Mouse (Mus musculus): ENCODE data around the gene Cdh13. TPM values are rescaled to one million over a fixed set of nuclear protein-coding genes. Genes with fewer than 3 reads are reported as not detected.
A peak's percentile ranks its signal among the peaks of the same experiment; 100 is the strongest.

Gene Cdh13
- polyA plus RNA-seq, 1 experiment: 4.5 TPM

DNA sequence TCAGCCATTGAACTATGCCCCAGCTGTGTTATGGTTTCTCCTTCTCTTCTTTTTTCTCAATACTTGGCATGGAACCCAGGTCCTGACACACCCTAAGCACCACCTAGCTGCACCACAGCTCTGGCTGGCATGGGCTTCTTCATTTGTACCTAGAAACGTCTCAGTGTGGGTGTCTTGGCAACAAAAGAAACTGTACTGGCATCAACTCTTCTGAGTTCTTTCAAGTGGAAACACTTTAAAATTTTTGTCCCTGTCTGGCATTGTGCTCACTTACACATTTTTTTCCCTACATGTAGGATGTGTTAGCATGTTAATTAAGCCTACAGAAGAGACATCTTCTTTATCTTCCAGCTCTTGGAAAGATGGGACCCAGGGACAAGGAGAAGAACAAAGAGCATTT, 37.0 kb downstream of the Cdh13 start:
- TF ChIP-seq CTCF (IDR thresholded peaks at IDR 0.05; ENCODE audit: control insufficient read depth, insufficient read depth, insufficient replicate concordance, low read depth, low read length) (no peak), POLR2A (IDR thresholded peaks at IDR 0.05; ENCODE audit: control insufficient read depth, low read depth, low read length) (no peak)

GRCm38 (mm10) chr8:118323421-118323820, 39.9 kb downstream of the Cdh13 start:
- H3K4me3 ChIP-seq (ENCODE audit: control insufficient read depth, low read depth, low read length): no peak overlapping the region
- TF ChIP-seq CTCF (IDR thresholded peaks at IDR 0.05; ENCODE audit: control insufficient read depth, insufficient read depth, insufficient replicate concordance, low read depth, low read length) (no peak), POLR2A (IDR thresholded peaks at IDR 0.05; ENCODE audit: control insufficient read depth, low read depth, low read length) (no peak)
- H3K27me3 ChIP-seq (ENCODE audit: control insufficient read depth, insufficient read depth, low read length): no peaks in the 10 kb centered on the region
- no peak overlapping the region for H3K27ac ChIP-seq (ENCODE audit: control insufficient read depth, insufficient read depth, low read depth, low read length)
- H3K4me1 ChIP-seq (ENCODE audit: control insufficient read depth, insufficient read depth, low read length): no peaks in the 10 kb centered on the region; the same call in 1 of the 2 replicates
- H3K36me3 ChIP-seq (ENCODE audit: control insufficient read depth, insufficient read depth, low read length): no peaks in the 10 kb centered on the region

More for the DNA sequence above, 37.0 kb downstream of the Cdh13 start:
- Histone ChIP-seq H3K27ac (ENCODE audit: control insufficient read depth, insufficient read depth, low read depth, low read length) (no peak overlapping the region), H3K27me3 (ENCODE audit: control insufficient read depth, insufficient read depth, low read length) (no peaks in the 10 kb centered on the region), H3K4me1 (ENCODE audit: control insufficient read depth, insufficient read depth, low read length) (no peaks in the 10 kb centered on the region; the same call in 1 of the 2 replicates), H3K36me3 (ENCODE audit: control insufficient read depth, insufficient read depth, low read length) (no peaks in the 10 kb centered on the region), H3K4me3 (ENCODE audit: control insufficient read depth, low read depth, low read length) (no peak overlapping the region)

- no peak overlapping the region for H3K4me3 ChIP-seq (ENCODE audit: control insufficient read depth, low read depth, low read length)
- H3K4me1 ChIP-seq (ENCODE audit: control insufficient read depth, insufficient read depth, low read length): peaks cover 2% of the 10 kb centered on the region; the same call in 1 of the 2 replicates
- H3K27ac ChIP-seq (ENCODE audit: control insufficient read depth, insufficient read depth, low read depth, low read length): no peak overlapping the region
- H3K36me3 ChIP-seq (ENCODE audit: control insufficient read depth, insufficient read depth, low read length): no peaks in the 10 kb centered on the region
- H3K27me3 ChIP-seq (ENCODE audit: control insufficient read depth, insufficient read depth, low read length): no peaks in the 10 kb centered on the region
- TF ChIP-seq CTCF (IDR thresholded peaks at IDR 0.05; ENCODE audit: control insufficient read depth, insufficient read depth, insufficient replicate concordance, low read depth, low read length): peak; percentile 63; the same call in 1 of the 2 replicates
- TF ChIP-seq POLR2A (IDR thresholded peaks at IDR 0.05; ENCODE audit: control insufficient read depth, low read depth, low read length): no peak
These were observed 51.4 kb downstream of the Cdh13 start for GRCm38 (mm10) chr8:118334933-118335332.

DNA sequence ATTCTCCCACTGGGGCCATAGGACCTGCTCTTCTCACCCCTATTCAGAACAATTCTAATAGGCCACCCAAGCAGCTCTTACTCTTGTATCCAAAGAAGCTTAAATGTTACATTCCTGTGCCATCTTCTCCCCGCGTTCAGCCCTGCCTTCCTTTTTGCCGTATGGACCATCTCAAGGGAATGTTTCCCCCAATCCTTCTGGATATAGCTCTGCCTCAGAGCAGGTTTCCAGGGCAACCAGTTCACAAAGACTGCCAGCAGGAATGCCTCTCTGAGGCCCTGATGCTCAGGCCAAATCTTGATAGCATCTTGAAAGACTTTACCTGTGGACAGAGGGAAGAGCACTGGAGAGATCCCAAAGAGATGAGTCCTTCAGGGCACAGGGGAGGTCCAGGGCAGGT, 56.2 kb downstream of the Cdh13 start:
- TF ChIP-seq CTCF (IDR thresholded peaks at IDR 0.05; ENCODE audit: control insufficient read depth, insufficient read depth, insufficient replicate concordance, low read depth, low read length) (no peak), POLR2A (IDR thresholded peaks at IDR 0.05; ENCODE audit: control insufficient read depth, low read depth, low read length) (no peak)
- H3K4me1 ChIP-seq (ENCODE audit: control insufficient read depth, insufficient read depth, low read length): no peaks in the 10 kb centered on the region
- H3K4me3 ChIP-seq (ENCODE audit: control insufficient read depth, low read depth, low read length): no peak overlapping the region
- no peaks in the 10 kb centered on the region for H3K36me3 ChIP-seq (ENCODE audit: control insufficient read depth, insufficient read depth, low read length)
- no peaks in the 10 kb centered on the region for H3K27me3 ChIP-seq (ENCODE audit: control insufficient read depth, insufficient read depth, low read length)
- no peak overlapping the region for H3K27ac ChIP-seq (ENCODE audit: control insufficient read depth, insufficient read depth, low read depth, low read length)

GRCm38 (mm10) chr8:118343267-118343666, 59.7 kb downstream of the Cdh13 start:
- TF ChIP-seq POLR2A (IDR thresholded peaks at IDR 0.05; ENCODE audit: control insufficient read depth, low read depth, low read length) (no peak), CTCF (IDR thresholded peaks at IDR 0.05; ENCODE audit: control insufficient read depth, insufficient read depth, insufficient replicate concordance, low read depth, low read length) (no peak)
- H3K27ac ChIP-seq (ENCODE audit: control insufficient read depth, insufficient read depth, low read depth, low read length): no peak overlapping the region
- H3K4me3 ChIP-seq (ENCODE audit: control insufficient read depth, low read depth, low read length): no peak overlapping the region
- no peaks in the 10 kb centered on the region for H3K27me3 ChIP-seq (ENCODE audit: control insufficient read depth, insufficient read depth, low read length)
- H3K36me3 ChIP-seq (ENCODE audit: control insufficient read depth, insufficient read depth, low read length): no peaks in the 10 kb centered on the region
- H3K4me1 ChIP-seq (ENCODE audit: control insufficient read depth, insufficient read depth, low read length): no peaks in the 10 kb centered on the region

DNA sequence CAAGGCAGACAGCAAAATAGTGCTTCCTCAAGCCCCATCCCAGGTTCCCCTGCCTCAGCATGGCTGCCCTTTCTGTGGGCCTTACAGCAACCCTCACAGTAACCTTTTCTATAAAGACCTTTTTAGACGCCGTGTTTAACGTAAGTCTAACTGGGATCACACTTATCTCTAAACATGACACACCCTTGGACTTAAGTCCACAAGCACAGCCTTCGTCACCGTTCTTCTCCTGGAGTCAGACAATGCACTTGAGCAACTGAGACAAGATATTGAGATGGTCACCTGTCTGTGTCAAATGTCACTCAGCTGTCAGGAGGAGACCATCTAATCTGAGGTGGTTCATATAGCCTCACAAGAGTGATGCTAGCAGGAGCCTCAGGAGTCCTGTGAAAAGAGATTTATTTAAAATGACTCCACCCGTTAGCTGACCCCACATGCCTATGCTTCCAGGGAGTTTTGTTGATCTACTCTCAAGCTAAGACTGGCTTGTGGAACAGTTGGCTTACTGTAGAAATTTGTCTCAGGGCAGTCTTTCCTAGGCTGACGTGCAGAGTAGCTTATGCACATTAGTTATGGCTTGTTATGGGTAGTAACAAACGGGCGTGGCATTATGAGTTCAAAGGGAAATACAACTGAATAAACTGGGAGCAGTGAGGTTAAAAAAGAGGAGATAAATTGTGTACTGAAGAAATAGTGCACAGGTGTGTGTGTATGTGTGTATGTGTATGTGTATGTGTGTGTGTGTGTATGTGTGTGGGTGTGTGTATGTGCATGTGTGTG, 65.4 kb downstream of the Cdh13 start:
- no peaks in the 10 kb centered on the region for H3K27me3 ChIP-seq (ENCODE audit: control insufficient read depth, insufficient read depth, low read length)
- no peak overlapping the region for H3K4me3 ChIP-seq (ENCODE audit: control insufficient read depth, low read depth, low read length)
- TF ChIP-seq CTCF (IDR thresholded peaks at IDR 0.05; ENCODE audit: control insufficient read depth, insufficient read depth, insufficient replicate concordance, low read depth, low read length): no peak
- no peak for TF ChIP-seq POLR2A (IDR thresholded peaks at IDR 0.05; ENCODE audit: control insufficient read depth, low read depth, low read length)
- no peaks in the 10 kb centered on the region for H3K4me1 ChIP-seq (ENCODE audit: control insufficient read depth, insufficient read depth, low read length)
- H3K36me3 ChIP-seq (ENCODE audit: control insufficient read depth, insufficient read depth, low read length): no peaks in the 10 kb centered on the region
- no peak overlapping the region for H3K27ac ChIP-seq (ENCODE audit: control insufficient read depth, insufficient read depth, low read depth, low read length)

- Histone ChIP-seq H3K27ac (ENCODE audit: control insufficient read depth, insufficient read depth, low read depth, low read length) (no peak overlapping the region), H3K4me1 (ENCODE audit: control insufficient read depth, insufficient read depth, low read length) (no peaks in the 10 kb centered on the region), H3K27me3 (ENCODE audit: control insufficient read depth, insufficient read depth, low read length) (no peaks in the 10 kb centered on the region), H3K4me3 (ENCODE audit: control insufficient read depth, low read depth, low read length) (no peak overlapping the region), H3K36me3 (ENCODE audit: control insufficient read depth, insufficient read depth, low read length) (no peaks in the 10 kb centered on the region)
- TF ChIP-seq POLR2A (IDR thresholded peaks at IDR 0.05; ENCODE audit: control insufficient read depth, low read depth, low read length) (no peak), CTCF (IDR thresholded peaks at IDR 0.05; ENCODE audit: control insufficient read depth, insufficient read depth, insufficient replicate concordance, low read depth, low read length) (no peak)
These were observed 66.6 kb downstream of the Cdh13 start for GRCm38 (mm10) chr8:118350136-118350535.
